Mouse (Mus musculus) limb, embryonic 14.5 days (tissue): ENCODE results near the gene Slc9a1. TPM values are rescaled to one million over a fixed set of nuclear protein-coding genes. Genes with fewer than 3 reads are reported as not detected.

ENCODE experiments used
- ATAC-seq: fragments of 200-750 bp; cut with Nextera tagmentation; 2 replicates; pipeline ENCODE4 v1.8.0; 2017; ENCODE audit warnings: low read depth, moderate number of reproducible peaks, moderate TSS enrichment; ENCODE audit not compliant: low FRiP score
- DNase-seq: peaks from one replicate; pipeline ENCODE4 v3.0.0-alpha.2; 2015; ENCODE audit warnings: low spot score
- H3K27ac ChIP-seq: fragments of 300-500 bp; sonication (generic); replicated peaks from 2 replicates; pipeline ENCODE4 v1.5.1; 2014; ENCODE audit warnings: low read depth, mild to moderate bottlenecking, low read length, moderate library complexity, mixed read lengths
- H3K27me3 ChIP-seq: fragments of 300-500 bp; sonication (generic); 2 replicates; pipeline ENCODE4 v1.6.1; 2014; ENCODE audit warnings: low read length, mixed read lengths; ENCODE audit not compliant: control insufficient read depth, insufficient read depth
- H3K36me3 ChIP-seq: fragments of 300-500 bp; sonication (generic); 2 replicates; pipeline ENCODE4 v1.6.1; 2014; ENCODE audit warnings: mild to moderate bottlenecking, low read length, moderate library complexity, mixed read lengths; ENCODE audit not compliant: control insufficient read depth, insufficient read depth
- H3K4me1 ChIP-seq: fragments of 300-500 bp; sonication (generic); 2 replicates; pipeline ENCODE4 v1.6.1; 2014; ENCODE audit warnings: antibody characterized with exemption, low read length, mixed read lengths; ENCODE audit not compliant: control insufficient read depth, insufficient read depth
- H3K4me2 ChIP-seq: fragments of 300-500 bp; sonication (generic); replicated peaks from 2 replicates; pipeline ENCODE4 v1.6.1; 2014; ENCODE audit warnings: low read depth, mild to moderate bottlenecking, low read length, moderate library complexity; ENCODE audit not compliant: severe bottlenecking
- H3K4me3 ChIP-seq: fragments of 300-500 bp; sonication (generic); replicated peaks from 2 replicates; pipeline ENCODE4 v1.5.1; 2014; ENCODE audit warnings: low read length
- H3K9ac ChIP-seq: fragments of 300-500 bp; sonication (generic); 2 replicates; pipeline ENCODE4 v1.6.1; 2014; ENCODE audit warnings: mild to moderate bottlenecking, low read depth, low read length, moderate library complexity; ENCODE audit not compliant: severe bottlenecking
- H3K9me3 ChIP-seq: fragments of 300-500 bp; sonication (generic); 2 replicates; pipeline ENCODE4 v1.6.1; 2016; ENCODE audit warnings: low read length; ENCODE audit not compliant: control insufficient read depth
- POLR2A ChIP-seq: fragments of 200-500 bp; IDR thresholded peaks from 2 replicates; pipeline ENCODE4 v1.8.0; 2012; ENCODE audit warnings: inconsistent platforms, mild to moderate bottlenecking, moderate library complexity, borderline replicate concordance; ENCODE audit not compliant: insufficient read depth, insufficient read length; ENCODE audit errors: extremely low read depth
- WGBS: fragments of 180-500 bp; shearing (Covaris S2); extraction: QIAGEN DNeasy Blood & Tissue Kit; methylation state at CpG from one replicate; pipeline ENCODE4 v1.1.7; 2014; 5-methylcytosine and 5-hydroxymethylcytosine counted together
- polyA plus RNA-seq, 2 experiments: library from polyadenylated mRNA; depleted of rRNA in 1 of 2; stranded (reverse) in 1 of 2; unstranded in 1 of 2; fragments of >200 nt; fragmentation: Nextera tagmentation in 1 of 2; extraction: Ambion mirVana in 1 of 2; gene quantifications; 2 replicates each; pipeline versions ENCODE4 v1.2.1 to v1.2.3; 2012 to 2014

Slc9a1 gene
- polyA plus RNA-seq, 2 experiments: 11.5 to 36.7 TPM

DNA sequence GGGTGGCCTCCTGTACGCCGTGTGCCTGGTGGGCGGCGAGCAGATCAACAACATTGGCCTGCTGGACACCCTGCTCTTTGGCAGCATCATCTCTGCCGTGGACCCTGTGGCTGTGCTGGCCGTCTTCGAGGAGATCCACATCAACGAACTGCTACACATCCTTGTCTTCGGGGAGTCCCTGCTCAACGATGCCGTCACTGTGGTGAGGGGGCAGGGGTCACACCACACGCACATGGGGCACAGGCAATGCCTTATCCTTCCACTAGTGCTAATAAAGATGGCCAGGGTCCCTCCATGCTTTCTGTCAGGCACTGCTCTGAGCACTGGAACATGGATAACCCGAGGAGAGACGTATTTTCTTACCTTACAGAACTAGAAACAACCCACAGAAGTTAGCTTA, 42.6 kb downstream of the Slc9a1 start:
- no peak for TF ChIP-seq POLR2A
- DNase-seq: no peak
- H3K36me3 ChIP-seq: peaks cover 31% of the 10 kb centered on the region
- WGBS: 90% methylated on average over 14 of the region's 14 CpGs
- peaks cover 11% of the 10 kb centered on the region for H3K4me1 ChIP-seq
- H3K4me3 ChIP-seq: no peak overlapping the region
- no peak overlapping the region for H3K27ac ChIP-seq
- H3K9me3 ChIP-seq: no peaks in the 10 kb centered on the region
- no peak overlapping the region for H3K9ac ChIP-seq
- ATAC-seq: no peak
- no peak overlapping the region for H3K4me2 ChIP-seq
- no peaks in the 10 kb centered on the region for H3K27me3 ChIP-seq

DNA sequence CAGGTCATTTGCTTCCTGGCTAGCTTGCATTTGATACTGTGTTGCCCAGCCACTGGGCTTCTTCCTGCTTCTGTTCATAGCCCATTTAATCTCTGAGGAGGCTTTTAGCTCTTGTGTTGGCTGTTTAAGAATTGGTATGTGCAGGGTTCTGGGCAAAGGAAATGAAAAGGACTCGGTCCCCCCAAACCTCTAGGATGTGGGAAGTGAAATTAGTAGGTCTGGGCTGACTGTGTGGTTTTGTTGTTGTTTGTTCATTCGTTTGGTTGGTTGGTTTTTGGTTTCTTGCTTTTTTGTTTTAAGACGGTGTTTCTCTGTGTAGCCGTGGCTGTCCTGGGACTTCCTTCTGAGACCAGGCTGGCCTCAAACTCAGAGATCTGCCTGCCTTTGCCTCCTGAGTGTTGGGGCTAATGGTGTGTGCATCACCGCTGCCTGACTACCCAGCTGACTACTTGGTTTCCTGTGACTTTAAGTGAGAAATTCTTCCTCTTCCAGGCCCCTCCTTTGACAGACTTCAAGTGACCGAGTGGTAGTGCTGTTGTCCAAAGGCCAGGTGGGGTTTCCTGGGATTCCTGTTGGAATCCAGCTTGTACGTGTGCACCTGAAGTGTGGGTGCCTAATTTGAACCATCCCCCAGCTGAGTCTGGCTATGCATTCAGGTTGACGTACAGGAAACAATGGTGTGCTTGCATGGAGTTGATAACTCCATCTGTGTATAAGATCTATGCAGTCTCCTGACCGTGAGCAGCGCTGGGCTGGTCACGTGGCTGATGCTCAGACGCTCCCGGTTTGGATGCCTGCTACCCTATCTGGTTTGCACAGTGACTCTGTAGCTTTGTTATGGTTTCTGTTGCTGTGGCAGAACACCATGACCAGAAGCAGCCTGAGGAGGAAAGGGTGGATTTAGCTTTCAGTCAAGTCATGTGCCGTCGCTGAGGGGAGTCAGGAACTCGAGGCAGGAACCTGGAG, 43.4 kb downstream of the Slc9a1 start:
- 87% methylated on average over 16 of the region's 16 CpGs for WGBS

DNA sequence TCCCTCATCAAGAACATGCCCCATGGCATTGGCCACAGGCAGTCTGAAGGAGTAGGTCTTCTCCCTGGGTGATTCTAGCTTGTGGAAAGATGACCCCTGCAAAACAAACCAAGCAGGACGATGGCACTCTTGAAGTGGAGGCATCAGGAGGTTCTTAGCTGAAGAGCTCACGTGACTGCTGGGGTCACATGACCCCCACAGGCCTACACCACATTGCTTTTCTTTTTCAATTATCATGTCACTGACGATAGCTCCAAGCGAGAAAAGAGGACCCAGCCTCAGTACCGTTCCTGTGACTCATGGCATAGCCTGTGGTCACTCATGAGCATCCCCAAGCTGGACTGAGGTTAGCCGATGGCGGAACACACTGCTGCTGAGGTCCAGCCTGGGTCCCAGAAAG, 44.1 kb downstream of the Slc9a1 start:
- WGBS: 97% methylated on average over 7 of the region's 7 CpGs
- Histone ChIP-seq H3K4me3 (no peak overlapping the region), H3K4me2 (no peak overlapping the region), H3K27ac (no peak overlapping the region), H3K27me3 (no peaks in the 10 kb centered on the region), H3K9me3 (no peaks in the 10 kb centered on the region), H3K4me1 (no peaks in the 10 kb centered on the region), H3K9ac (no peak overlapping the region), H3K36me3 (peaks cover 44% of the 10 kb centered on the region)
- DNase-seq (no peak), ATAC-seq (no peak)
- TF ChIP-seq POLR2A: no peak

More for the DNA sequence above, 43.4 kb downstream of the Slc9a1 start:
- DNase-seq (no peak), ATAC-seq (no peak)
- H3K27me3 ChIP-seq: no peaks in the 10 kb centered on the region
- H3K9me3 ChIP-seq: no peaks in the 10 kb centered on the region
- no peak overlapping the region for H3K9ac ChIP-seq
- H3K4me3 ChIP-seq: no peak overlapping the region
- no peak for TF ChIP-seq POLR2A
- H3K36me3 ChIP-seq: peaks cover 38% of the 10 kb centered on the region
- peaks cover 3% of the 10 kb centered on the region for H3K4me1 ChIP-seq
- no peak overlapping the region for H3K4me2 ChIP-seq
- H3K27ac ChIP-seq: no peak overlapping the region

DNA sequence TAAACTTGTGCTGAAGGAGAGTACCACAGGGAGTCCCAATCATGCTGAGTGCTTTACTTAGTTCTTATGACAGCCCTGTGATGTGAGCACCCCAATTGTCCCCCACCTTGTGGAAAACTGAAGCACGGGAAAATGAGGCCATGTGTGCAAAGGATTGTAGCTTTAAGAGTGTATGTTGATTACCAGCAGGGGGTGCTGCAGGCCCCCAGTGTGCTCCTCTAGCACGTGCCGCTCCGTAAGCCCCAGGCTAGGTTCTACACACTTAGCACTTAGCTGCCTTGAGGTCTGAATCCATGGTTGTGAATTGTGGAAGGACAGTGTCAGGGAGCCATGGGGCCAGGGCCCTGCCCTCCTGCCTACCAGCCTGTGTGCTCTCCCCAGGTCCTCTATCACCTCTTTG, 45.4 kb downstream of the Slc9a1 start:
- 50% methylated on average over 4 of the region's 4 CpGs for WGBS
- Histone ChIP-seq H3K4me2 (no peak overlapping the region), H3K9ac (no peak overlapping the region), H3K4me1 (no peaks in the 10 kb centered on the region), H3K27me3 (no peaks in the 10 kb centered on the region), H3K27ac (no peak overlapping the region), H3K9me3 (no peaks in the 10 kb centered on the region), H3K36me3 (peaks cover 44% of the 10 kb centered on the region), H3K4me3 (no peak overlapping the region)
- no peak for ATAC-seq
- no peak for DNase-seq
- no peak for TF ChIP-seq POLR2A

DNA sequence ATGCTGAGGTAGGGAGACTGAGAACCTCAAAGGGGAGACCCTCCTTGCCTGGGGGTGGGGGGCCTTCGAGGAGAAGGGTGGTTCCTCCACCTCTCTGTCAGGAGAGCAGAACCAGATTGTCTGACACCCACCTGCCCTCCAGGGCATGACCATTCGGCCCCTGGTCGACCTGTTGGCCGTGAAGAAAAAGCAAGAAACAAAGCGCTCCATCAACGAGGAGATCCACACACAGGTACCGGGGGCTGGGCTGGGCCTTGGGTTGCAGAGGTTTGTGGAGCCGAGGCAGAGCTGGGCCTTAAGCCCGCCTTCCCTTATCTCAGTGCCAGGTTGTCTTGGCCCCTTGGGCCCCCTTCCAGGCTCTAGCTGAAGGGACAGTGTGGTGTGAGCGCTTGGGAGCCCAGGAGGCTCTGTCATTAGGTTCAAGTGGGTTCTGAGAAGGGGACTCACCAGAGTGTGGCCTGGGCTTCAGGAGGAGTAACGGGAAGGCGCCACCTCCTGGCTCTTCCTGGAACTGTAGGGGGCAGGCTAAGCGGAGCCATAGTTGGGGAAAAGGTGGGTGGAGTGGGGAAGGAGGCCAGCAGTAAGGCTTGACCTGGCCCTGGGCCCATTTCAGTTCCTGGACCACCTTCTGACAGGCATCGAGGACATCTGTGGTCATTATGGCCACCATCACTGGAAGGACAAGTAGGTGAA, 50.0 kb downstream of the Slc9a1 start:
- H3K4me2 ChIP-seq: no peak overlapping the region
- H3K9ac ChIP-seq: no peak overlapping the region
- no peak overlapping the region for H3K27ac ChIP-seq
- no peaks in the 10 kb centered on the region for H3K27me3 ChIP-seq
- H3K9me3 ChIP-seq: no peaks in the 10 kb centered on the region
- TF ChIP-seq POLR2A: no peak
- 67% methylated on average over 14 of the region's 14 CpGs for WGBS
- no peaks in the 10 kb centered on the region for H3K4me1 ChIP-seq
- peaks cover 55% of the 10 kb centered on the region for H3K36me3 ChIP-seq
- H3K4me3 ChIP-seq: no peak overlapping the region
- ATAC-seq (no peak), DNase-seq (peak; percentile 44)
